Mouse (Mus musculus) olfactory bulb, adult 2 months (tissue): ENCODE results near the gene Morn1.

Experiments
- CTCF ChIP-seq: fragments of 200-500 bp; IDR thresholded peaks from 2 replicates; pipeline ENCODE4 v1.5.1; 2012; ENCODE audit warnings: low read depth, mild to moderate bottlenecking, low read length, moderate library complexity; ENCODE audit not compliant: insufficient read depth
- POLR2A ChIP-seq: fragments of 200-500 bp; IDR thresholded peaks from 2 replicates; pipeline ENCODE4 v1.6.1; 2012; ENCODE audit warnings: mild to moderate bottlenecking, low read depth, low read length, moderate library complexity; ENCODE audit not compliant: insufficient read depth

DNA sequence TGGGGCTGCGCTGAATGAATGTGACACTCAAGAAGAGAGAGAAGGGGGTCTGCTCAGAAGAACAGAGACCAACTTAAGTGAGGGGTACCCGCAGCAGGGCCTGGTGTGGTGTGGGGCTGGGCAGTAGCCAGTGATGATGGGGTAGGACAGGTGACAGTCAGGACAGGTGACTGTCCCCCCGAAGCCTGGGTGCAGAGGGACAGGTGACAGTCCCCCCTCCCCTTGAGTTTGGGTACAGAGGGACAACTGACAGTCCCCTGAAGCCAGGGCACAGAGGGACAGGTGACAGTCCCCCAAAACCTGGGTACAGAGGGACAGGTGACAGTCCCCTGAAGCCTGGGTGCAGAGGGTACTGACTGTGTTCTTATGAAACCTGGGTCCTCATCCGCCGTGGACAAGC, 39.8 kb downstream of the Morn1 start:
- TF ChIP-seq CTCF = no peak
- no peak for TF ChIP-seq POLR2A
